Mouse (Mus musculus) R1 (cell line): ENCODE measurements around the gene Igf2bp3.

Experiments
- DNase-seq: peaks from one replicate; pipeline ENCODE4 v3.0.0-alpha.2; 2018; ENCODE audit warnings: low read depth, low spot score

Gene Igf2bp3

GRCm38 (mm10) chr6:49176018-49176417, 38.7 kb downstream of the Igf2bp3 start:
- no peak for DNase-seq

GRCm38 (mm10) chr6:49174616-49175015, 40.1 kb downstream of the Igf2bp3 start:
- DNase-seq, result peak; percentile 57

GRCm38 (mm10) chr6:49173674-49174073, 41.1 kb downstream of the Igf2bp3 start:
- DNase-seq, result peak; percentile 90

- DNase-seq, result no peak
Observed at GRCm38 (mm10) chr6:49173265-49173664, 41.5 kb downstream of the Igf2bp3 start.

DNA sequence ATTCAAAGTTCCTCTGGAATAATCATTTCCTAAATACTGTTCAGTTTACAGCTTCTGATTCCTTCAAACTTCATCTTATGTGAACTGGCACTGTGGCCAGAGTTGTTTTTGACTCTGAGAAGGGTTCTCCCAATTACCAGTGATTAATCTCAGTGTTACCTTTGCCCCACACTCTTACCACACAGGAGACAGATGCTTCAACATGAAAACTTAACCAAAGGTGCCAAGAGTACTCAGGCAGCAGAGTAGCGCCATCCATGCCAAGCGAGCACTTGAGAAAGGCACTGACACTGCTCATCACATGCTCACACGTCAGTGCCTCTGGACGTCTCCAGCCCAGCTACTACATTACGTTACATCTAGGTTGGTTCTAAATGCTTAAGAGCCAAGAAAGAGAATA, 43.5 kb downstream of the Igf2bp3 start:
- no peak for DNase-seq

DNA sequence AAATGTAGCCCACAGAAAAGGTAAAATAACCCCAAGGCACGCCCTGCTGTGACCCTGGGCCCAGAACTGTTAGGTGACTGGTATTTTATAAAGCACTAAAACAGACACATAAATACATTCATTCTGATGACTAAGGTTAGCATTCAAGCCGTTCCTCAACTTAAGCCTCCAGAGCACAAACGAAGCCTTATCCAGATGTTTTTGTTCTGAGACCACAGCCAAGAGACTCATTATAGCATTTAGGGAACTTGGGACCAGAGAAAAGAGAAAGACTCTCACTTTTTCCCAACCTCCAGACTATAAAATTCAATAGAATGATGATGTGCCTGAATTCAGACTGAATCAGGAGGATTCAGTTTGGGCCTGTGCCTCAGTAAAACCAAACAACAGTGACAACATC, 46.1 kb downstream of the Igf2bp3 start:
- DNase-seq, result no peak

- no peak for DNase-seq
Observed at GRCm38 (mm10) chr6:49167406-49167805, 47.4 kb downstream of the Igf2bp3 start.

GRCm38 (mm10) chr6:49166318-49166717, 48.4 kb downstream of the Igf2bp3 start:
- peak; percentile 56 for DNase-seq

DNA sequence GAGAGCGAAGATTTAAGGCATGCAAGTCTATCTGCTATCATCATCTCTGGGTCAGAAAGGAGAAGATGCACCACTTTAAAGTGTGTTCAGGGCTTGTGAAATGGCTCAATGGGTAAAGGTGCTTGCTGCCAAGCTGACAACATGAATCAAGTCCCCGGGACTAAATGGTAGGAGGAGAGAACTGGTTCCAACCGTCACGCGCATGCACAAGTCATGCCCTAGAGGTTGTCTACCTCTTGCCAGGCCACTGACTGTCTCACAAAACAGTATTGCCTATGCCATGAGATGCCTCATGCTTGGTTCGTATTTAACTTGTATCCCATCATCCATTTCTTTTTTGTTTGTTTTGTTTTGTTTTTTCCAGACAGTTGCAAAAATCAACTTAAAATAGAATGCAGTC, 48.9 kb downstream of the Igf2bp3 start:
- DNase-seq, result no peak

GRCm38 (mm10) chr6:49165101-49165500, 49.7 kb downstream of the Igf2bp3 start:
- DNase-seq, result peak; percentile 87

DNA sequence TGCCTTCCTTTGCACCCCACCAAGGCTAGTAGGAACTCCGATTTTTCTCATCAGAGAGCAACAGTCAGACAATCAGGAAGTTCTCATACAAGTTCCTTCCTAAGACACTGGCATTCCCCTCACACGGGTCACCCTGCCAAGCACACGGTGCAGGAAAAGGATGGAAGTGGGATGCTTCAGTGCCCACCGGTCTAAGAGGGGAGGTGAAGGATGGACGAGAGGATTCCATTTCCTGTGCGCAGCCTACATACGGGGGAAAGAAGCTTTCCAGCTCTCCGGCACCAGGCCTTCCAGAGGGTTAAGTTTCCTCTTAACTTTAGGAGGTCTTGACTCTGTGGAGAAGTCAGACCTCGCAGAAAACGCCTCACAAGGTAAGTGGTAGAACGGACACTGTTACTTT, 50.1 kb downstream of the Igf2bp3 start:
- DNase-seq, result no peak

- DNase-seq, result no peak
Observed at GRCm38 (mm10) chr6:49159971-49160370, 54.8 kb downstream of the Igf2bp3 start.

DNA sequence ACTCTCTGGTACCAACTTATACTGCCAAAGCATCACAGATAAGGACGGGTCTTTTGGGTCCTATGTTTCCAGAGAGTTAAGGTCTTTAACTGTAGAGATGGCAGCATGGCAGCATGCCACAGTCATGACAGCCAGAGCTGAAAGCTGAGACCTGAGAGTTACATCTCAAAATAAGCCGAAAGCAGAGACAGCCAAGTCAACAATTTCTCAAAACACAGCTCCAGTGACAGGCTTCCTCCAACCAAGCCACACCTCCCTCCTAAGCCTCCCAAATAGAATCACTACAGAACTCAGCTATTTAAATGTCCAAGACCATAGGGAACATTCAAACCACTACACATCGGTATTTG, 58.0 kb downstream of the Igf2bp3 start:
- no peak for DNase-seq

DNA sequence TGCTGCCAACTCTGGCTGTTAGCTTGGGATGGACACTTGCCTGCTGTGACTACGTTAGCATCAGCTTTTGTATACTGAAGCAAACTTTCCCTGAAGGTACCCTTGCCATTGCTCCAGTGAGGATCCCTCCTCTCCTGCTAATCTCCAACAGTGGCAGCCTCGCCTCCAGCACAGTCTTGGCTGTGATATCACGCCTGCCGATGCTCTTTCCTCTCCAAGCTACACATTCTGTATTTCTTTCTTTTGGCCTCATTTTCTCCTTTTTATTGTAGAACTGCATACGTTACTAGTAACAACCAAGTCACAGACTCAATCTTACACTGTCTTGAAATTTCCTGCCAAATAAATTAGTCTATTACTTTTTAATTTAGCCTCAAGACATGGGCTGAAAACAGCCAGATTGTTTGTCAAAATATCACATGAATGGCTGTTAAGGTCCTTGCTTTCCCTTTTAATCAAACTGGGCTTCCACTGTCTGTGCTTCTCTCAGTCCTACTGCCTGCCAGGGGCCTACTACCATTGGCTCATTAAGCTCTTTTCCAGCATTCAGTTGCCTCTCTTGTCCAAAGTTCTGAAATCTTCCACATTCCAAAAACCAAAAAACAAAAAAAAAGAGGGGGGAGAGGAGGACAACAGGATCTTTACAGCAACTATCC, 58.5 kb downstream of the Igf2bp3 start:
- DNase-seq, result no peak

GRCm38 (mm10) chr6:49151465-49151864, 63.3 kb downstream of the Igf2bp3 start:
- DNase-seq, result no peak

DNA sequence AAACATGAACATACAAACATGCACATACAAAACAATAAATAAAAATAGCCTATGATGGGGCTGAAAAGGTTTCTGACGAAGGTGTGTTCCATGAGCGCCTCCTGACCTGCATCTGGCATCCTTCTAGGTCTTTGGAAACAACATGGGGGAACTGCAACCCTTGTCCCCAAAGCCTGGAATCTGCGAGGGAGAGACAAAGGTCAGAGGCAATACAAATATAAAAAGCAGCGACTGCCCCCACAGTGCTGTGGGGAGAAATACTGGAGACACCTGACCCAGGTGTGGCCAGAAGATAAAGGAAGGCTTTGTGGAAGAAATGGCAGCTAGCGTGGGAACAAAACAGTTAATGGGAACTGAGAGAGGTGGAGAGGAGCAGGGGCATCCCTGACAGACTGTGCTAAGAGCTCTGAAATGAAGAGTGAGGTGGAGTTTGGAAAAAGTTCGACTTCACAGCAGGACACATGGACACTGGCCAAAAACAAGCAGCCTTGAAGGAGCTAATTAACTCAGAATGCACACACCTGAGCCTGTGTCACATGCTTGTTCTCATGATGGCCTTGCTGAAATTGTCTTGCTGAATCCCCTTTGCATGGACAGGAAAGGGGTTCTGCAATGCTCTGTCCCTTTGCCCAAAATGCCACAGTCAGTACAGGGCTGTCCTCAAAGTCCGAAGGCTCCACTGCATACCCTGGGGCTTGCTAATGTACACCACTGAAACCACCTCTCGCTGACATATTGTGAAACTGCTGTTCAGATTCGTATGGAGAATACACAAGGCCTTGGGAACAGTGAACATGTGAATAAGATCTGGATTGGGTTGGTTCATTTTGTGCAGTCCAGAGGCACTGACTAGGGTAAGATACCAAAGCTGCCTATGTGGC, 64.2 kb downstream of the Igf2bp3 start:
- DNase-seq, result peak; percentile 19

DNA sequence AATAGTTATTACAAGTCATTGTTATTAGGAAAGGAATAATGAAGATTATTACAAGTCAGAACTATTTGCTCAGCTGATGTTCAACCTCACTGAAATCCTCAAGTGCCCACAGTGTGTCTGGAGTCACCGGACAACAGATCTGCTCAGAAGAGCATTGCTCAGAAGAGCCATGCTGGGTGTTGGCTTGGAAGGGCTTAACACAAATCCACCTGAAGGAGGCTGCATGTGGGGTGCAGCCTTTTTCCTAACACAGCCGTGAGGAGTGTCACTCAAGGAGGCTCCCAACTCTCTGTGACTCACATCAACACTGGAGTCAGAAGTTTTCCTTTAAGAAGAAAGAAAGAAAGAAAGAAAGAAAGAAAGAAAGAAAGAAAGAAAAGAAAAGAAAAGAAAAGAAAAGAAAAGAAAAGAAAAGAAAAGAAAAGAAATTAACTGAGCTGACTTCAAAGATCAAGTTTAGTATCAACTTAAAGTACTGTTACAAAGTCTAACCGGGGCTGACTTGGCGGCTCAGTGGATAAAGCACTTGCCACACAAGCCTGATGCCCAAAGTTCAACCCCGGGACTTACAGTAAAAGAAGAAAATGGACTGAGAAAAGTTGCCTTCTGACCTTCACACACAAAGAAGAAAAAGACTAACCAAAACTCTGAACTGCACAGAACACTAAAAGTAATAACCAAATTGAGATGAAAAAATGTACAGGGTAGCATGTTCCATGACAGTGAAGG, 65.4 kb downstream of the Igf2bp3 start:
- no peak for DNase-seq

- no peak for DNase-seq
Observed at GRCm38 (mm10) chr6:49148781-49149180, 66.0 kb downstream of the Igf2bp3 start.

GRCm38 (mm10) chr6:49148368-49148767, 66.4 kb downstream of the Igf2bp3 start:
- no peak for DNase-seq

DNA sequence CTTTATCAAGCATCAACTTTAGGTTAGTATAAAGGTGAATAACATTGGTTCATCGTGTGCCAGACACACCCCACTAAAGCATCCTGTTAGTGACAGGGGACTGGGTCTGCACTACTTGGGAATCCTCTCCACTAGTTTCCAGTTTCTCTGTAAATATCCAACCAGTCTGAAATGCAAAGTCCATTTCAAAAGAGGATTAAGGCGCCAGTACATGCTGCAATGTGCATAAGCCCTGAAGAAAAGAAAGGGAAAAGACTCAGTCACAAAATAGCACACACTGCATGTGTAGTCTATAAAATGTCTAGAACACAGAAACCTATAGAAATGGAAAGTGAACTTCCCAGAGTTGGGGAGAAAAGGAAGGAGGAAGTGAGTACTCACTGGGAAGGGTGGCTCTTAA, 68.3 kb downstream of the Igf2bp3 start:
- DNase-seq, result no peak

GRCm38 (mm10) chr6:49142428-49142827, 72.3 kb downstream of the Igf2bp3 start:
- peak; percentile 77 for DNase-seq

- no peak for DNase-seq
Observed at GRCm38 (mm10) chr6:49141125-49141524, 73.6 kb downstream of the Igf2bp3 start.
